Mouse (Mus musculus): ENCODE measurements around the gene Sapcd2.

Sapcd2 gene

GRCm38 (mm10) chr2:25371764-25372643, at the start of gene Sapcd2:
Gene Sapcd2 (plus strand): TSS chr2:25372321.
- peak; percentile 54 for DNase-seq (ENCODE audit: low read depth, low spot score)

- no peak for DNase-seq (ENCODE audit: low read depth, low spot score)
Observed at GRCm38 (mm10) chr2:25326036-25326435, 46.1 kb upstream of the Sapcd2 start.

- no peak for DNase-seq (ENCODE audit: low read depth, low spot score)
Observed at GRCm38 (mm10) chr2:25328440-25328839, 43.7 kb upstream of the Sapcd2 start.

GRCm38 (mm10) chr2:25331470-25331869, 40.7 kb upstream of the Sapcd2 start:
- DNase-seq (ENCODE audit: low read depth, low spot score), result no peak

- peak; percentile 98 for DNase-seq (ENCODE audit: low read depth, low spot score)
Observed at GRCm38 (mm10) chr2:25332286-25333160, 39.6 kb upstream of the Sapcd2 start, which contains the start of gene Man1b1. Gene Man1b1 (plus strand): TSS chr2:25332338.

GRCm38 (mm10) chr2:25333569-25333968, 38.6 kb upstream of the Sapcd2 start:
- no peak for DNase-seq (ENCODE audit: low read depth, low spot score)

GRCm38 (mm10) chr2:25338303-25338702, 33.8 kb upstream of the Sapcd2 start:
- no peak for DNase-seq (ENCODE audit: low read depth, low spot score)

- DNase-seq (ENCODE audit: low read depth, low spot score), result no peak
Observed at GRCm38 (mm10) chr2:25348162-25348561, 24.0 kb upstream of the Sapcd2 start.

- no peak for DNase-seq (ENCODE audit: low read depth, low spot score)
Observed at GRCm38 (mm10) chr2:25349499-25349898, 22.6 kb upstream of the Sapcd2 start.

- no peak for DNase-seq (ENCODE audit: low read depth, low spot score)
Observed at GRCm38 (mm10) chr2:25350701-25351100, 21.4 kb upstream of the Sapcd2 start.

GRCm38 (mm10) chr2:25354211-25354610, 17.9 kb upstream of the Sapcd2 start:
- no peak for DNase-seq (ENCODE audit: low read depth, low spot score)

GRCm38 (mm10) chr2:25355419-25356066, 16.6 kb upstream of the Sapcd2 start:
- DNase-seq (ENCODE audit: low read depth, low spot score), result no peak

GRCm38 (mm10) chr2:25356208-25357079, 15.7 kb upstream of the Sapcd2 start, which contains the start of gene Dpp7:
Gene Dpp7 (minus strand): TSS chr2:25356359.
- peak; percentile 73 for DNase-seq (ENCODE audit: low read depth, low spot score)

- DNase-seq (ENCODE audit: low read depth, low spot score), result no peak
Observed at GRCm38 (mm10) chr2:25359848-25360247, 12.3 kb upstream of the Sapcd2 start.

- no peak for DNase-seq (ENCODE audit: low read depth, low spot score)
Observed at GRCm38 (mm10) chr2:25363478-25364178, 8.5 kb upstream of the Sapcd2 start.

GRCm38 (mm10) chr2:25364313-25364712, 7.8 kb upstream of the Sapcd2 start:
- no peak for DNase-seq (ENCODE audit: low read depth, low spot score)

- DNase-seq (ENCODE audit: low read depth, low spot score), result no peak
Observed at GRCm38 (mm10) chr2:25364761-25365090, 7.4 kb upstream of the Sapcd2 start.

- DNase-seq (ENCODE audit: low read depth, low spot score), result peak; percentile 23
Observed at GRCm38 (mm10) chr2:25365091-25365761, 6.9 kb upstream of the Sapcd2 start, which contains the start of gene Uap1l1. Gene Uap1l1 (minus strand): TSS chr2:25365682.

GRCm38 (mm10) chr2:25369996-25370395, 2.1 kb upstream of the Sapcd2 start:
- DNase-seq (ENCODE audit: low read depth, low spot score), result no peak
